Mouse (Mus musculus): Measurements from ENCODE around the gene Tmem156. TPM values are rescaled to one million over a fixed set of nuclear protein-coding genes. Genes with fewer than 3 reads are reported as not detected.

The Tmem156 gene
- polyA plus RNA-seq (2015; fragmentation: Nextera tagmentation; extraction: Ambion mirVana), result 0.44 and 0.55 TPM in 2 replicates

DNA sequence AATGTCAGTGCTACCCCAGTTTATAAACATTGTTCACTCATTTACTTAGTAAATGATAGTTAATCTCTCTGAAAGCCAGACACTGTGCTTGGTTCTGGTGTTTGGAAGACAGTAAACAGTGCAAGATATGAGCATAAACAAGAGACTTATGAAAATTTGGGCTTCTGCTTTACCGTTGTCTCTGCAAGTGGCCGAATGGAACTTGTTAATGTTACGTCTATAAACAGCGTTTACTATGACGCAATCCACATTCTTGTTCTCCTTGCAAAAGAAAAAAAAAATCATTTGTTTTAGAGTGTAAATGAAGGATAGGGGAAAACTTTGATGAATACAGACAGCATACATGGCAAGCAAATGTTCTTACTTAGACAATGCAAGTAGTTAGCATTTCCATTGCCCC, at the start of gene Tmem156:
TSS of gene Tmem156 (minus strand) at position 212 of the 400 bp plus-strand sequence.
- Histone ChIP-seq H3K27ac (no peak within 1 kb of the TSS), H3K4me2 (no peak within 1 kb of the TSS)
- DNase-seq, result no peak

DNA sequence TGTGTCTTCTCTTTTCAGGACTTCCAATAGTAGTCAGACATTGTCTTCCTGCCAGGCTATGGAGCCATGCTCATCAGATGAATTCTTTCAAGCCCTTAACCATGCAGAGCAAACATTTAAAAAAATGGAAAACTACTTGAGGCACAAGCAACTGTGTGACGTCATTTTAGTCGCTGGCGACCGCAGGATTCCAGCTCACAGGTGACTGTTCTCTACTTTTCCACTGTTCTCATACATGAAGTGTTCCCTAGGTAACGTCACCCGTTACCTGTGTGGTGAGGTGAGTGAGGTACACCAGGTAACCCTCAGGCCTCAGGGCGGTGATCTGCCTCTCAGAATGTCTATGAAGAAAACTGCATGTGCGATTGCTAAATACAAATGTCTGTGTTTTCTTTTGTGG, 49.3 kb upstream of the Tmem156 start:
- DNase-seq (no peak), ATAC-seq (ENCODE audit: low read depth) (no peak)
- Histone ChIP-seq H3K27ac (no peak overlapping the region), H3K4me2 (no peak overlapping the region), H3K4me1 (replicated peaks) (peaks cover 1% of the 10 kb centered on the region; the same call in 1 of the 2 replicates), H3K4me3 (replicated peaks) (no peak overlapping the region), H3K9ac (no peak overlapping the region), H3K27me3 (no peaks in the 10 kb centered on the region), H3K9me3 (replicated peaks) (no peaks in the 10 kb centered on the region), H3K36me3 (peaks cover 11% of the 10 kb centered on the region; the same call in 1 of the 2 replicates)
- WGBS (ENCODE audit: insufficient replicate concordance), result 85% methylated on average over 8 of the region's 8 CpGs

More for the DNA sequence above, at the start of gene Tmem156:
- Histone ChIP-seq H3K9ac (no peak within 1 kb of the TSS), H3K9me3 (replicated peaks) (no peaks in the 10 kb centered on the region), H3K27me3 (no peaks in the 10 kb centered on the region), H3K4me1 (replicated peaks) (0 out of 2 replicates have a peak, but pooled peaks cover 10% of the 10 kb centered on the region), H3K36me3 (no peaks in the 10 kb centered on the region), H3K4me3 (replicated peaks) (peak within 1 kb of the TSS; percentile 22; the same call in 1 of the 2 replicates)
- ATAC-seq (ENCODE audit: low read depth), result no peak
- 52% methylated on average over 5 of the region's 5 CpGs for WGBS (ENCODE audit: insufficient replicate concordance)

DNA sequence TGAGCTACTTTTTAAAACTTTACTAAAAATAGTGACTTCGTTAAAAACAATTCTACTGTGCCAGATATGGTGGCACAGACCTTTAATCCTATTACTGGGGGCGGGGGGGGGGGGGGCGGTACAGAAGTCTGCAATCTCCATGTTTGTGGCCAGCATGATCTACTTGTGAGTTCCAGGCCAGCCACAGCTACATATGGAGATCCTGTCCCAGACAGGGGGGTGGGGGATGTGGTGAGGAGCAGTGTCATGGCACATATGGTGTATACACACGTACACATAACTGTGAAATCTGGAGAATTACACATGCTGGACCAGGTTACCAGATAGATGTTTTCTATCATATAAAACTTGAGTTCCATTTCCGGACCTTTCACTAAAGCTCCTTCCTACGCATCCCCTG, 45.1 kb upstream of the Tmem156 start:
- peaks cover 4% of the 10 kb centered on the region; the same call in 1 of the 2 replicates for H3K4me1 ChIP-seq (replicated peaks)
- H3K4me3 ChIP-seq (replicated peaks), result no peak overlapping the region
- no peak overlapping the region for H3K4me2 ChIP-seq
- H3K27ac ChIP-seq, result no peak overlapping the region
- DNase-seq, result no peak
- 76% methylated on average over 6 of the region's 6 CpGs for WGBS (ENCODE audit: insufficient replicate concordance)
- H3K9me3 ChIP-seq (replicated peaks), result no peaks in the 10 kb centered on the region
- 0 out of 2 replicates have a peak, but pooled peaks cover under 1% of the 10 kb centered on the region for H3K36me3 ChIP-seq
- H3K9ac ChIP-seq, result no peak overlapping the region
- no peaks in the 10 kb centered on the region for H3K27me3 ChIP-seq
- ATAC-seq (ENCODE audit: low read depth), result no peak

DNA sequence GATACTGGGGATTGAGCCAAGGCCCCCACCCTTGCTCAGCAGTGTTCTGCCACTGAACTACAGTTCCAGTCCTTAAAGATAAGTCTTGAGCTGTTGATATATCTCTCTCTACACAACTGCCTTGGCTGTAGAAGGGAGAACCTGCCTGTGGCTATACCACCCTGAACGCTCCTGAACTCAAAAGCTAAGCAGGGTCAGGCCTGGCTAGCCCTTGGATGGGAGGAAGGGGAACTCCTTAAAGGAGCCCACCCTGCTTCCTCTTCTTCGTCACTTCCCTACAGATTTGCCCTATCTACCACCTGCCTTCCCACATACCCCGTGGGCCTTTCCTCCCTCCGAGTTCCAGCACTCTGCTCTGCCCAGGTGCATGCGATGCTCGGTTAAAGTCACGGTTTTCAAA, 44.2 kb upstream of the Tmem156 start:
- ATAC-seq (ENCODE audit: low read depth) (no peak), DNase-seq (no peak)
- Histone ChIP-seq H3K27me3 (no peaks in the 10 kb centered on the region), H3K4me1 (replicated peaks) (peaks cover 10% of the 10 kb centered on the region; the same call in 1 of the 2 replicates), H3K4me3 (replicated peaks) (no peak overlapping the region), H3K4me2 (no peak overlapping the region), H3K27ac (no peak overlapping the region), H3K9ac (no peak overlapping the region), H3K36me3 (no peaks in the 10 kb centered on the region), H3K9me3 (replicated peaks) (no peaks in the 10 kb centered on the region)
- 40% methylated on average over 7 of the region's 7 CpGs for WGBS (ENCODE audit: insufficient replicate concordance)

GRCm38 (mm10) chr5:65131211-65131879, 39.4 kb upstream of the Tmem156 start:
- Histone ChIP-seq H3K27ac (no peak overlapping the region), H3K9ac (no peak overlapping the region), H3K4me2 (peak overlapping the region; percentile 32), H3K36me3 (no peaks in the 10 kb centered on the region), H3K4me3 (replicated peaks) (peak overlapping the region; percentile 2; the same call in 1 of the 2 replicates), H3K9me3 (replicated peaks) (no peaks in the 10 kb centered on the region), H3K27me3 (no peaks in the 10 kb centered on the region), H3K4me1 (replicated peaks) (peaks cover 11% of the 10 kb centered on the region; the same call in 1 of the 2 replicates)
- WGBS (ENCODE audit: insufficient replicate concordance), result 45% methylated on average over 20 of the region's 20 CpGs
- no peak for ATAC-seq (ENCODE audit: low read depth)
- DNase-seq, result no peak

- ATAC-seq (ENCODE audit: low read depth), result no peak
- H3K27ac ChIP-seq, result no peak overlapping the region
- H3K4me3 ChIP-seq (replicated peaks), result no peak overlapping the region
- no peaks in the 10 kb centered on the region for H3K27me3 ChIP-seq
- peaks cover 7% of the 10 kb centered on the region; the same call in 1 of the 2 replicates for H3K4me1 ChIP-seq (replicated peaks)
- DNase-seq, result no peak
- no peaks in the 10 kb centered on the region for H3K36me3 ChIP-seq
- 34% methylated on average over 12 of the region's 12 CpGs for WGBS (ENCODE audit: insufficient replicate concordance)
- H3K9me3 ChIP-seq (replicated peaks), result no peaks in the 10 kb centered on the region
- peak overlapping the region; percentile 32 for H3K4me2 ChIP-seq
- H3K9ac ChIP-seq, result no peak overlapping the region
Measured at GRCm38 (mm10) chr5:65130528-65131210, 38.7 kb upstream of the Tmem156 start.

- Histone ChIP-seq H3K9ac (no peak overlapping the region), H3K36me3 (no peaks in the 10 kb centered on the region), H3K4me1 (replicated peaks) (peaks cover 7% of the 10 kb centered on the region; the same call in 1 of the 2 replicates), H3K27me3 (no peaks in the 10 kb centered on the region), H3K4me3 (replicated peaks) (no peak overlapping the region), H3K4me2 (no peak overlapping the region), H3K27ac (no peak overlapping the region), H3K9me3 (replicated peaks) (no peaks in the 10 kb centered on the region)
- ATAC-seq (ENCODE audit: low read depth) (no peak), DNase-seq (no peak)
- 47% methylated on average over 2 of the region's 2 CpGs for WGBS (ENCODE audit: insufficient replicate concordance)
Measured at GRCm38 (mm10) chr5:65128481-65128880, 36.5 kb upstream of the Tmem156 start.

GRCm38 (mm10) chr5:65126137-65126536, 34.2 kb upstream of the Tmem156 start:
- Histone ChIP-seq H3K9ac (no peak overlapping the region), H3K36me3 (no peaks in the 10 kb centered on the region), H3K4me2 (no peak overlapping the region), H3K27ac (no peak overlapping the region), H3K4me3 (replicated peaks) (no peak overlapping the region), H3K4me1 (replicated peaks) (0 out of 2 replicates have a peak, but pooled peaks cover 1% of the 10 kb centered on the region), H3K27me3 (no peaks in the 10 kb centered on the region), H3K9me3 (replicated peaks) (no peaks in the 10 kb centered on the region)
- no peak for ATAC-seq (ENCODE audit: low read depth)
- WGBS (ENCODE audit: insufficient replicate concordance), result 73% methylated on average over 1 of the region's 1 CpGs
- no peak for DNase-seq

GRCm38 (mm10) chr5:65122616-65123015, 30.7 kb upstream of the Tmem156 start:
- H3K27ac ChIP-seq, result no peak overlapping the region
- H3K4me1 ChIP-seq (replicated peaks), result 0 out of 2 replicates have a peak, but pooled peaks cover 2% of the 10 kb centered on the region
- no peaks in the 10 kb centered on the region for H3K36me3 ChIP-seq
- no peaks in the 10 kb centered on the region for H3K27me3 ChIP-seq
- no peak overlapping the region for H3K9ac ChIP-seq
- ATAC-seq (ENCODE audit: low read depth) (no peak), DNase-seq (no peak)
- WGBS (ENCODE audit: insufficient replicate concordance), result 65% methylated on average over 3 of the region's 3 CpGs
- H3K4me2 ChIP-seq, result no peak overlapping the region
- no peak overlapping the region for H3K4me3 ChIP-seq (replicated peaks)
- no peaks in the 10 kb centered on the region for H3K9me3 ChIP-seq (replicated peaks)

DNA sequence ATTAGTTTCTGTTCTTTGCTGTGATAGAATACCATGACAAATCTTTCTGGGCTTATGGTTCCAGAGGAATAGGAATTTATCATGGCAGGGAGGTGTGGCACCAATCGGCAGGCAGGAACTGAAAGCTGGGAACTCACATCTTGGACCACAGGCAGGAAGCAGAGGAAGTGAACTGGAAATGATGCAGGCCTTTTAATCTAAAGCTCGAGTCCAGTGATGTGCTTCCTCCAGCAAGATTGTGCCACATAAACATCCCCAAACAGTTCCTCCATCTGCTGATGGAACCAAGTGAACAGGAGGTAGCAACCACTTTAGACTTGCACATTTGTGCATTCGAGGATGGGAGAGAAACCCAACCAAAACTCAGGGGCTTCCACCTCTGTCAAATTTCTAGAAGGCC, 28.0 kb upstream of the Tmem156 start:
- ATAC-seq (ENCODE audit: low read depth) (no peak), DNase-seq (no peak)
- Histone ChIP-seq H3K36me3 (peaks cover 4% of the 10 kb centered on the region; the same call in 1 of the 2 replicates), H3K4me1 (replicated peaks) (0 out of 2 replicates have a peak, but pooled peaks cover 6% of the 10 kb centered on the region), H3K27me3 (no peaks in the 10 kb centered on the region), H3K9me3 (replicated peaks) (no peaks in the 10 kb centered on the region), H3K4me2 (no peak overlapping the region), H3K9ac (no peak overlapping the region), H3K27ac (no peak overlapping the region), H3K4me3 (replicated peaks) (no peak overlapping the region)
- WGBS (ENCODE audit: insufficient replicate concordance), result 22% methylated on average over 3 of the region's 3 CpGs

DNA sequence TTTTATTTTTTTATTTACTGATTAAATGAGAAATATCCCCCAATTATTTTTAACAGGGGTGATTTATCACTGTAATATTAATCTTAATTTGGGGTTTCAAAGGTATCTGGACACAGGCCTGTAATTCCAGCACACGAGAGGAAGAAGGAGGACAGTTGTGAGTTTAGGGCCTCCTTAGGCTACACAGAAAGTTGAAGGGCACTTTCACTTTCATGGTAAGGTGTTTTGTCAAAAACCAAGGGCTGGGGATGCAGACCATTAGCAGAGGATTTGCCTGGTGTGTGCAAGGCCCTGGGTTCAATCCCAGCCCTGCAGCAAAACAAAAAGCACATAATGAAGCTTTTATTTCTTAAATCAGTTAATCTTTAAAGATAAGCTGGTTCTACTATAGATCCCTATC, 27.6 kb upstream of the Tmem156 start:
- WGBS (ENCODE audit: insufficient replicate concordance), result 60% methylated on average over 1 of the region's 1 CpGs
- no peak for ATAC-seq (ENCODE audit: low read depth)

More for the DNA sequence above, 27.6 kb upstream of the Tmem156 start:
- DNase-seq, result no peak
- no peak overlapping the region for H3K4me2 ChIP-seq
- H3K9me3 ChIP-seq (replicated peaks), result no peaks in the 10 kb centered on the region
- no peaks in the 10 kb centered on the region for H3K27me3 ChIP-seq
- H3K27ac ChIP-seq, result no peak overlapping the region
- peaks cover 4% of the 10 kb centered on the region; the same call in 1 of the 2 replicates for H3K36me3 ChIP-seq
- 0 out of 2 replicates have a peak, but pooled peaks cover 6% of the 10 kb centered on the region for H3K4me1 ChIP-seq (replicated peaks)
- no peak overlapping the region for H3K4me3 ChIP-seq (replicated peaks)
- no peak overlapping the region for H3K9ac ChIP-seq
